Mouse (Mus musculus): ENCODE results near the gene Polk.

Polk gene

GRCm38 (mm10) chr13:96458606-96459005 lies 83.8 kb downstream of the Polk start:
- DNase-seq = no peak

GRCm38 (mm10) chr13:96458018-96458417 lies 84.4 kb downstream of the Polk start:
- DNase-seq = no peak

DNA sequence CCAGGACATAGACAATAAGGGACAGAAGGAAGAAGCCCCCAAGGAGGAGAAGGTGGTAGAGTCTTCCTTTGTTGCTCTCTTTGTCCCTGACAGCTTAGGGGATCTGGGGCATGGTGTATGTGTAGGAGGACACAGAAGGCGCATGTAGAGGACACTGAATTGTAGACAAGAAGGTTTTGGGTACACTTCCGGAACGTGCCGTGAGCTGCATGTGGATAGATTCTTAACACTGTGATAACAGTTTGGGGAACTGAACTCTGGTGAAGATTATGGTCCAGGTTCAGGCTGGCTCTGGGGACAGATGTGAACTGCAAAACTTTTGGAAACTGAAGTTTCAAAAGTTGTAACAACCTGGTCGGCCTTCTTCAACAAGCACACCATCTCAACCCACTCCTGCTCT lies 84.8 kb downstream of the Polk start:
- DNase-seq = no peak

GRCm38 (mm10) chr13:96454288-96454687 lies 88.1 kb downstream of the Polk start:
- DNase-seq = no peak

GRCm38 (mm10) chr13:96452621-96453020 lies 89.8 kb downstream of the Polk start:
- no peak for DNase-seq

GRCm38 (mm10) chr13:96451386-96452140 lies 90.8 kb downstream of the Polk start:
- DNase-seq = no peak

DNA sequence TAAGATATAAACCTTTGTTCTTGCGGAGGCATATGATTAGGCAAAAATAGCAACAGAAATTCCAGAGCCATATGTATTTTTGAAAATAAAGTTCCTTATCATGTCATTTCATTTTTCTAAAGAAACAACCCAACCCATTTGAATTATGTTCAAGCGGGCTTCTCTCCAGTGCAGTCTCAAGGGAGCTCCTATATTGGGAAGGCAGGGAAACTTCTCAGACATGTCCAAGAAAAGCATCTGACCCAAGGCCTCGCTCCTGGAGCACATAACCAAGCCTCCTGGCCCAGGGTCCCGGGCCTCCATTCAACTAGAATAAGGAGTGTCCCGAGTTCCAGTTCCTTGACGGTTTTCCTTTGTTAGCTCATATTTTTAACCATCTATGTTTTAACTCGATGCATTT lies 91.5 kb downstream of the Polk start:
- no peak for DNase-seq

GRCm38 (mm10) chr13:96450205-96450856 lies 92.0 kb downstream of the Polk start:
- no peak for DNase-seq

DNA sequence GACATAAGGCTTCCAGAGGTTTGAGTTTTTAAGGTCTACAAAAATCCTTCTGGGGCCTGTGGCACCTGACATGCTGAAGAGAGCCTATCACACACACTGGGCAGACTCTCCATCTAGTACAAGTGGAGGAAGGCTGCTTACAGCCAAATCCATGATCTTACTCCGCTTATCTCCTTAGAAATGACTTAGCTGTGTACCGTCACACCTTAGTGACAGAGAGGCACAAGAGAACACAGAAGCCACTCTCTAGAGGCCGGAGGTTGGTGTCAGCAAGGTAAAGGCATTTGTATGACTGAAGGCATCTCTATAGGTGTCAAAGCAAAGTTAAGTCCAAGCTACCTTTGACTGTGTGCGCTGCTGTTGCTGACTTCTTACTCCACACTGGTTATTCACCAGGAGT lies 101.9 kb downstream of the Polk start:
- no peak for DNase-seq

DNA sequence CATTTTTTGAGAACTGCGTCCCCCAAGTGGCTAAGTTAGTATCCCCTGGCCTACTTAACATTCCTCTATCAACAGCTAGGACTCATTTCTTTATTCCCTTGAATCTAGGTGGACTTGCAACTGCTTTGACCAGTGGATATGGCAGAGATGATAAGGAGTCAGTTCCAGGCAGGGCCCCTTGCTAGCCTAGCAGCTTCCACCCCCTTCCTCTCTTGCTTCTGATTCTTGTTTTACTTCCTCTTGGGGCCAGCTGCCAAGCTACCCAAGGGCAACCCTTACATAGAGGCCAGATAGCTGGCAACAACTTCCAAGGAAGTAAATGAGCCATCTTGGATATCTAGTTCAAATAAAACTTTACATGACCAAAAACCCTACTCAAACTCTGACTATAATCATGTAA lies 105.5 kb downstream of the Polk start:
- no peak for DNase-seq

DNA sequence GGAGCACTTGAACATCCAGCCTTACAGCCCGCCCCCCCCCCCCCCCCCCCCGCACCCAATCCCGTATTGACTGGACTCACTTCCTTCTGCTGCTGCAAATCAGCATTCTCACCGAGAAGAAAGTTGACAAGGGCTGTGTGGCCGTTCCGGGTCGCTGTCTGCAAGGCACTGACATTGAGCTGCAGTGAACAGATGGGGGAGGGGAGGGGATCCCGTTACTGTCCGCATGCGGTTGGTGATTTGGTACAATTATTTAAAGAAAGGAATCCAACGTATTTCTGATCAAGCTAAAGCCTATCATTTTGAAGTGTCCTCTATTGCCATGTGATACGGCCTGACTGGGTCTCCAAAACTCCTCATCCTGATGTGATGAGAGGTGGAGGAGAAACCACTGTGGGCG lies 106.6 kb downstream of the Polk start:
- DNase-seq = no peak

DNA sequence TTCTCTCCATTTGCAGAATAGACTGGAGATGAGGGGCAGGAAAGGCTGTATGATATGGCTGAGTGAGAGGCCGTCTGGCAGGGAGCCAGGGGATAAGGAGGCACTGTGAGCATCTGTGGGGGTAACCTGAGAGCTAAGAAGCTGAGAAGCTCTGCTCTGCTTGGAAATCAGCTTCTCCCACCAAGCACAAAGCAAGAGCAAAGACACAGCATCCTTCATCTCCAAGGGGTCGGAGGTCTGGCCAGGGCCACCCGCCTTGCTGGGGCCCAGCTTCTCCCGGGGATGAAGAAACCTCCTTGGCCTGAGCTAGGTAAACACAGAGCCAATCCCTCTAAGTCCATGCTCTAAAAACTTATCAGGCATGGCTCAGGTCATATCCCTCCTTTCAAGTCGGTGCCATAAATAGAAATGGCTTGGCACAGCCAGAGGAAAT lies 107.5 kb downstream of the Polk start:
- no peak for DNase-seq

DNA sequence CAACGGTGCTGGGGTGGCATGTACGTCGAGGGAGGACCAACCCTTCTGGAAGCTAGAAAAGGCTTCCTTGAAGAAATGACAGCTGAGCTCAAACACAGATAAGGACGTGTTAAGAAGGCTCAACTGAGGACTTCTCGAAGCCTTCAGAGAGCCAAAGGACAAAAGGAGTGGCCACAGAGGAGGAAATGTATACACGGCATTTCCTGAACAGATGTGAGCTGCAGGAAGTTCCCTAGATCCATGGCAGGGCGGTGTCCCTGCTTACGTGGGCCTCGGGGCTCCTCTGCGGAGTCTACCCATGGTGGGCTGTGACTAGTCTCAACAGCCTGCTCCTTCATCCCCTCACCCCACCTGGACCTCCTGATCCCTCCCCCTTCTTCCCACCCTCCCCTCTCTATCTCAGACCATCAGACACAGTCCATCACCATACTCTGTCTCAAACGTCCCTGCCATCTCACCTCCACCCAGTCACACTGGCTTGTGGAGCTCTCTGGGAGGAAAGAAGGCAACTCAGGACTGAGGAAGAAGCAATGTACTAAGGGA lies 108.7 kb downstream of the Polk start:
- DNase-seq = no peak

- DNase-seq = no peak
Measured at GRCm38 (mm10) chr13:96433041-96433440, 109.3 kb downstream of the Polk start.

- no peak for DNase-seq
Measured at GRCm38 (mm10) chr13:96432376-96432811, 110.0 kb downstream of the Polk start.

- peak; percentile 75 for DNase-seq
Measured at GRCm38 (mm10) chr13:96431595-96432156, 110.7 kb downstream of the Polk start.

Measured in layer of hippocampus, adult 9-11 months (tissue).